Mouse (Mus musculus): ENCODE data around the gene Rapgef4.

DNA sequence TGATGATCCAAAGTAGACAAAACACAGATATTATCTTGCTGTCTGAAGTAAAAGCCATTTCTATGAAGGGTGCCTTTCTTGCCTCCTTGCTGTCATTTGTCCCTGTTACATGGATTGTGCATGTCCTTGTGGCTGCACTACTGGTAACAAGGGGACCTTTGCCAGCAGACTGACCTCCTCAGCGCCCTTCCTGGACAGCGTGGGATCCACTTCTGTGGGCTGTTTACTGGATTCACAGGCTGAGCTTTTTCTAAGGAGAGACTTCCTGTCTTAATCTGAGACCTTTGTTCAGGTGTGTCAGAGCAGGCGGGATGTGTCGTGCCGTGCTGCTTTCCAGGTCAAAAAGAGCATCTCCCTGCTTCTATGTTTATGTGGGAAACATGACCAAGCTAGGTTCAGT is 132.7 kb downstream of the Rapgef4 start:
- no peak for TF ChIP-seq CTCF (IDR thresholded peaks at IDR 0.05)
- TF ChIP-seq POLR2A (IDR thresholded peaks at IDR 0.05; ENCODE audit: insufficient read depth, low read depth, low read length) = 0 out of 2 replicates have a peak, but pooled peaks have one; percentile 0
- 0 out of 2 replicates have a peak, but pooled peaks have one; percentile 35 for TF ChIP-seq EP300 (IDR thresholded peaks at IDR 0.05; ENCODE audit: insufficient read depth, low read depth, low read length)

All from heart, adult 2 months (tissue).